Mouse (Mus musculus) kidney, adult 2 months (tissue): ENCODE data around the gene Snrpg. TPM values are rescaled to one million over a fixed set of nuclear protein-coding genes. Genes with fewer than 3 reads are reported as not detected.

ENCODE experiments used
- DNase-seq: peaks from one replicate; pipeline ENCODE4 v3.0.0; 2021
- H3K27ac ChIP-seq: fragments of 200-500 bp; 2 replicates; pipeline ENCODE4 v1.5.1; 2012; ENCODE audit warnings: low read depth, low read length, control low read depth, inconsistent platforms; ENCODE audit not compliant: insufficient read depth
- H3K27me3 ChIP-seq: fragments of 200-500 bp; replicated peaks from 2 replicates; pipeline ENCODE4 v1.6.1; 2012; ENCODE audit warnings: mild to moderate bottlenecking, moderate library complexity, low read length, inconsistent platforms; ENCODE audit not compliant: control insufficient read depth, insufficient read depth
- H3K36me3 ChIP-seq: fragments of 200-500 bp; 2 replicates; pipeline ENCODE4 v1.6.1; 2012; ENCODE audit warnings: mild to moderate bottlenecking, moderate library complexity, low read length, inconsistent platforms; ENCODE audit not compliant: control insufficient read depth, insufficient read depth
- H3K4me1 ChIP-seq: fragments of 200-500 bp; 2 replicates; pipeline ENCODE4 v1.6.1; 2011; ENCODE audit warnings: low read length; ENCODE audit not compliant: control insufficient read depth, insufficient read depth
- H3K4me3 ChIP-seq: fragments of 200-500 bp; 2 replicates; pipeline ENCODE4 v1.5.1; 2011; ENCODE audit warnings: mild to moderate bottlenecking, low read depth, low read length, control low read depth; ENCODE audit not compliant: insufficient read depth
- CTCF ChIP-seq: fragments of 200-500 bp; conservative IDR thresholded peaks from 2 replicates; pipeline ENCODE4 v1.5.1; 2011; ENCODE audit warnings: low read depth, mild to moderate bottlenecking, control low read depth, low read length, moderate library complexity, mixed read lengths; ENCODE audit not compliant: insufficient read depth, insufficient read length
- POLR2A ChIP-seq: fragments of 200-500 bp; IDR thresholded peaks from one replicate; pipeline ENCODE4 v1.6.1; 2011; ENCODE audit warnings: low read depth, low read length, control low read depth
- WGBS: fragments of 180-500 bp; shearing (Covaris S2); methylation state at CpG from one replicate; pipeline ENCODE4 v1.1.7; 2018; 5-methylcytosine and 5-hydroxymethylcytosine counted together
- polyA plus RNA-seq: library from polyadenylated mRNA; depleted of rRNA; stranded (reverse); fragments of >200 nt; gene quantifications from 2 replicates; pipeline ENCODE4 v1.2.3, GENCODE M21; 2012

Snrpg gene
- polyA plus RNA-seq, 1 experiment: 82.5 TPM

DNA sequence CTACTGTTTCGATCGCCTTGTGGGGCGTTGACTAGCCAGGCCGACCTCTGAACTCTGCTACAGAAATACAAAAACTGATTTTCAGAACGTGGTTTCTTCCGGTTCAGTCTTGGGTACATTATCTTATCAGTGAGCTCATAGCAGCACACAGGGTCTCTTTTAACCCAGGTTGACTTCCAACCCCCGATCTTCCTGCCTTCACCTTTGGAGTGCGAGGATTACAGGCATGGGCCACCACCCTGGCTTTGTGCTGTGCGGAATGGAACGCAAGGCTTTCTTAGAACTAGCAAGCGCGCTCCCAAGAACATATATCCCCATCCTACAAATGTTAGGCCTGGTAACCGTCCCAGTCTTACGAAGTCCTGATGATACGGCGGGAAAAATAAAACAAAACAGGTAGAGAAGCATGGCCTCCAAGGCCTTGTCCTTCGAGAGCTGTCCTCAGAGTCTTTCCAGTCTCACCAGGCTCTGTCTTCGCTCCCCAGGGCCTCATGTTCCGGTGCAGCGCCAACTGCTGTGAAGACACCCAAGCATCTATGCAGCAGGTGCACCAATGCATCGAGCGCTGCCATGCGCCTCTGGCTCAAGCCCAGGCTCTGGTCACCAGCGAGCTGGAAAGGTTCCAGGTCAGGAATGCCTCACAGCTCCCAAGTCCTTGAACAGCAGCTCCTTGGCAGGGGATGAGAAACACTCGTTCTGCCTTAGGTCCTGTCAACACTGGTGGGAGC lies 4.8 kb upstream of the Snrpg start:
- H3K4me3 ChIP-seq: peak overlapping the region; percentile 63
- H3K4me1 ChIP-seq: peaks cover 14% of the 10 kb centered on the region
- H3K36me3 ChIP-seq: no peaks in the 10 kb centered on the region
- H3K27me3 ChIP-seq: no peaks in the 10 kb centered on the region
- TF ChIP-seq POLR2A (no peak), CTCF (no peak)
- DNase-seq: peak; percentile 81
- 33% methylated on average over 25 of the region's 25 CpGs for WGBS
- peak overlapping the region; percentile 73 for H3K27ac ChIP-seq

DNA sequence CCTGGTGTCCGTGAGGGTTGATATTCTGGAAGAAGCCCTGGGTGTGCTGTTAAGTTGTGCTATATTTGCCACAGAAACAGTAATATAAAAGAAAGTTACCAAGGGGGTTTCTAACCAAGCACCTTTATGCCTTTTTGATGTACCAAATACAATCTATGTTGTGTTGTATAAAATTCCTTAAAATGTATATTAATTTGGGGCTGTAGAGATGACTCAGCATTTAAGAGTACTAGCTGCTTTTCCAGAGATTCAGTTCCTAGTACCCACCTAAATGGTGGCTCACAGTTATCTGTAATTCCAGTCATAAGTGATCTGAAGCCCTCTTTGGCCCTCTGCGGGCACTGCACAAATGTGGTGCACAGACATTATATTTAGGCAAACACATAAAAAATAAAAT lies 4.3 kb upstream of the Snrpg start:
- no peaks in the 10 kb centered on the region for H3K27me3 ChIP-seq
- TF ChIP-seq CTCF: no peak
- no peak for TF ChIP-seq POLR2A
- H3K4me3 ChIP-seq: no peak overlapping the region
- 65% methylated on average over 2 of the region's 2 CpGs for WGBS
- DNase-seq: no peak
- no peaks in the 10 kb centered on the region for H3K36me3 ChIP-seq
- H3K4me1 ChIP-seq: peaks cover 14% of the 10 kb centered on the region
- no peak overlapping the region for H3K27ac ChIP-seq

DNA sequence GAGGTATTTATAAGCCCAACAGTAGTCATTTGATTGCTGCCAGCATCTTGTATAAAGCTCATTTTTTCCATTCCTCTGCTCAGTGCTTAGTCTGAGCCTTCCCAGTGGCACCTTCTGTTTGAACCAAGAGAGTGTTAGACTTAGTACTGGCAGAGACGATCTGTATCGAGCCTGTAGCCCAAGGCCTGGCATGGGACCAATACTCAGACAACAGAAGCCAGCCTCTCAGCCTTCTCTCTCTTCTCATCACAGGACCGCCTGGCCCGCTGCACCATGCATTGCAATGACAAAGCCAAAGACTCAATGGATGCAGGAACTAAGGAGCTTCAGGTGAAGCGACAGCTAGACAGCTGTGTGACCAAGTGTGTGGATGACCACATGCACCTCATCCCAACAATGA lies 2.6 kb upstream of the Snrpg start:
- Histone ChIP-seq H3K27me3 (no peaks in the 10 kb centered on the region), H3K27ac (no peak overlapping the region), H3K4me3 (no peak overlapping the region), H3K36me3 (no peaks in the 10 kb centered on the region), H3K4me1 (peaks cover 14% of the 10 kb centered on the region)
- no peak for TF ChIP-seq CTCF
- no peak for TF ChIP-seq POLR2A
- DNase-seq: no peak
- 85% methylated on average over 5 of the region's 5 CpGs for WGBS

DNA sequence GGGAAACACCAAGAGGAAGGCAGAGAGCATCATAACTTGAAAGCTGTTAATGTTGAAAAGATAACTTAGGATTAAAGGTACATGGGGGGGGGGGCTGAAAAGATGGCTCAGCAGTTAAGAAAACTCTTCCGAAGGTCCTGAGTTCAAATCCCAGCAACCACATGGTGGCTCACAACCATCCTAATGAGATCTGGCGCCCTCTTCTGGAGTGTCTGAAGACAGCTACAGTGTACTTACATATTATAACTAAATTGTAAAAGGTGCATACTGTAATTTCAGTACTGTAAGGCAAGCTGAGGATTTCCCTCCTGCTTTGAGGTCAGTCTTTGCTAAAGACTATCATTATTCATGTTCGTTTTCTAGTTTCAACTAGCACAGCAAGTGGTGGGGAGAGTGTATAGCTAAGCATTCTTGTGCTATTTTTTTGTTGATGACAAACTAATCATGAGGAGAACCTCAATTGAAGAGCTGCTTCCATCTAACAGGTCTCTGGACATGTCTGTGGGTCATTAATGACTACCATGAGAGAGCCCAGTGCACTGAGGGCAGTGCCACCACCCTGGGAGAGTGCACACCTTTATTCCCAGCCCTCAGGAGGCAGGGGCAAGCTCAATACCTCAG lies 901 bp upstream of the Snrpg start:
- Histone ChIP-seq H3K4me1 (peaks cover 14% of the 10 kb centered on the region), H3K27ac (no peak overlapping the region), H3K4me3 (no peak overlapping the region), H3K36me3 (no peaks in the 10 kb centered on the region), H3K27me3 (no peaks in the 10 kb centered on the region)
- no peak for DNase-seq
- TF ChIP-seq POLR2A: no peak
- TF ChIP-seq CTCF: peak; percentile 17; the same call in 1 of the 2 replicates
- WGBS: 59% methylated on average over 3 of the region's 3 CpGs

DNA sequence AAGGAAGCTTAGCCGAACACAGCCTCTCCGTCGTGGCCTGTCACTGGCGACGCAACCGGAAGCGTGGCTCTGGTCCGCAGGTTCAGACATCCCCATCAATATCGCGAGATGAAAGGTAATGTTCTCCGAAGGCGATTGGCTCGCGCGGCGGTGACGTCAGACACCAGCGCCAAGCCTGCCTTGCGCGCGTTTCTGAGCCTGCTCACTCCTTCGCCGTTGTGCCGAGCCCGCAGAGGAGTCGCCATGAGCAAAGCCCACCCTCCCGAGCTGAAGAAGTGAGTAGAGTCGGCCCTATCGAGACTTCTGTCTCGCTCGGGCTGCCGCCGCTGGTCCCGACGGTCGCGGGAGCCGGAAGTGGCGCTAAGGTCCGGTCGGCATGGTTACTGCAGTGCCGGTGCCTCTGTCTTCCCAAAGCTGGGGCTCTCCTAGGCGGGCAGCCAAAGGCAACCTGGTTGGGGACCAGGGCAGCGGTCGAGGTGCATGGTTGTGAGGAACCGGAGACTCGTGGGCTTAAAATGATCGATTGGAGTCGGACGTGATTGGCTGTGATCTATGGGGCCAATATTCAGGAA lies 322 bp downstream of the Snrpg start:
- Histone ChIP-seq H3K36me3 (no peaks in the 10 kb centered on the region), H3K27me3 (no peaks in the 10 kb centered on the region), H3K4me1 (peaks cover 10% of the 10 kb centered on the region), H3K27ac (peak overlapping the region; percentile 73), H3K4me3 (peak overlapping the region; percentile 96)
- TF ChIP-seq POLR2A (peak; percentile 95), CTCF (no peak)
- peak; percentile 98 for DNase-seq
- under 1% methylated on average over 50 of the region's 50 CpGs for WGBS

DNA sequence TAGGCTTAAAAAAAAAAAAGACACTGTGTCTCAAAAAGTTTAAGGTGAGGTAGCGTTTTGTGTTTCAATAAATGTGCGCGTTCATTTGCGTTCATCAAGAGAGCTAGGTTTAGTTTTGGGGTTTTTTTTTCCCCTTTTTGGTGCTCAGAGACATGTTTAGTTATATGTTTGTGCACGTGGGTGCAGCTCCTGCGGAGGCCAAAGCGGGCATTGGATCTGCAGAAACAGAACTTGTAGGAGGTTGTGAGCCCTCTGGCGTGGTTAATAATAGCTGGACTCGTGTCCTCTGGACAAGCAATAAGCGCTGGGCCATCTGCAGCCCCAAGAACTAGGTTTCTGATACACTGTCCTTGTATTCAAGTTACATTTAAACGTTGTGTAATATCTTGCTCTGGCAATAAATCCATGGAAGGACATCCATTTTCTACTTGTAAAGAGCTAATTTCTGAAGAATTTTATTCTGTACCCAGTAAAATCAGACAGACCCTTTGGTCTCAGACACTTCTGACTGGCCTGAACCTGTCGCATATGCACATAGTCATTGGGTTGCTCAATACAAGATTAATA lies 929 bp downstream of the Snrpg start:
- Histone ChIP-seq H3K4me3 (peak overlapping the region; percentile 96), H3K4me1 (peaks cover 7% of the 10 kb centered on the region), H3K27me3 (no peaks in the 10 kb centered on the region), H3K36me3 (no peaks in the 10 kb centered on the region), H3K27ac (no peak overlapping the region)
- WGBS: 2% methylated on average over 12 of the region's 12 CpGs
- TF ChIP-seq POLR2A (no peak), CTCF (no peak)
- DNase-seq: no peak

DNA sequence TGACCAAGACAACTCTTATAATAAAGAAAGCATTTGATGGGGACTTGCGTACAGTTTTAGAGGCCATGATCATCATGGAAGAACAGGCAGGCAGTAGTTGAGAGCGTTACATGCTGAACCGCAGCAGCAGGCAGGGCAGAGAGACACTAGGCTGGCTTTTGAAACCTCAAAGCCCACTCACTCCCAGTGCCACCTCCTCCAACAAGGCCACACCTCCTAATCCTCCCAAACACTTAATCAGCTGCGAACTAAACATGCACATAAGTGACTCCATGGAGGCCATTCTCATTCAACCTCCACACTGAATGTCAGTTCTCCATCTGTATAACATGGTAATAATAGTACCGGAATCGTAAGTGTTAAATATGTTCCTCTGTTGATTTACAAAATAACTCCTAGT lies 2.5 kb downstream of the Snrpg start:
- 92% methylated on average over 6 of the region's 6 CpGs for WGBS
- peaks cover 4% of the 10 kb centered on the region for H3K36me3 ChIP-seq
- H3K4me1 ChIP-seq: peaks cover 7% of the 10 kb centered on the region
- H3K27ac ChIP-seq: no peak overlapping the region
- DNase-seq: no peak
- TF ChIP-seq POLR2A: no peak
- no peak for TF ChIP-seq CTCF
- H3K4me3 ChIP-seq: no peak overlapping the region
- H3K27me3 ChIP-seq: no peaks in the 10 kb centered on the region
